Mouse (Mus musculus) kidney, postnatal 0 days (tissue): ENCODE measurements around the gene Bdh2. TPM values are rescaled to one million over a fixed set of nuclear protein-coding genes. Genes with fewer than 3 reads are reported as not detected.

Experiments
- ATAC-seq: fragments of 200-750 bp; cut with Nextera tagmentation; replicated peaks from 2 replicates; pipeline ENCODE4 v1.8.0; 2017; ENCODE audit warnings: low read depth, moderate number of reproducible peaks, moderate TSS enrichment, moderate library complexity; ENCODE audit not compliant: low FRiP score
- DNase-seq: peaks from one replicate; pipeline ENCODE4 v3.0.0-alpha.2; 2016; ENCODE audit warnings: low spot score
- H3K27ac ChIP-seq: fragments of 300-500 bp; sonication (generic); 2 replicates; pipeline ENCODE4 v1.5.1; 2014; ENCODE audit warnings: mild to moderate bottlenecking
- H3K27me3 ChIP-seq: fragments of 300-500 bp; sonication (generic); 2 replicates; pipeline ENCODE4 v1.6.1; 2014; ENCODE audit warnings: low read length, mixed read lengths; ENCODE audit not compliant: insufficient read depth
- H3K36me3 ChIP-seq: fragments of 300-500 bp; sonication (generic); 2 replicates; pipeline ENCODE4 v1.6.1; 2014; ENCODE audit warnings: low read length, mixed read lengths; ENCODE audit not compliant: insufficient read depth
- H3K4me1 ChIP-seq: fragments of 300-500 bp; sonication (generic); replicated peaks from 2 replicates; pipeline ENCODE4 v1.6.1; 2014; ENCODE audit warnings: antibody characterized with exemption, low read length, mixed read lengths; ENCODE audit not compliant: insufficient read depth
- H3K4me2 ChIP-seq: fragments of 300-500 bp; sonication (generic); 2 replicates; pipeline ENCODE4 v1.6.1; 2014; ENCODE audit warnings: mild to moderate bottlenecking, low read length, moderate library complexity, mixed read lengths
- H3K4me3 ChIP-seq: fragments of 300-500 bp; sonication (generic); replicated peaks from 2 replicates; pipeline ENCODE4 v1.5.1; 2014; ENCODE audit warnings: low read depth, low read length
- H3K9ac ChIP-seq: fragments of 300-500 bp; sonication (generic); 2 replicates; pipeline ENCODE4 v1.6.1; 2014; ENCODE audit warnings: low read depth, low read length
- H3K9me3 ChIP-seq: fragments of 300-500 bp; sonication (generic); replicated peaks from 2 replicates; pipeline ENCODE4 v1.6.1; 2016; ENCODE audit warnings: low read length, inconsistent platforms, mixed read lengths
- CTCF ChIP-seq: IDR thresholded peaks from 2 replicates; pipeline ENCODE4 v1.5.1; 2016; ENCODE audit warnings: antibody characterized with exemption, low read depth, mild to moderate bottlenecking, moderate library complexity
- WGBS: fragments of 180-500 bp; shearing (Covaris S2); extraction: QIAGEN DNeasy Blood & Tissue Kit; methylation state at CpG from one replicate; pipeline ENCODE4 v1.1.7; 2014; 5-methylcytosine and 5-hydroxymethylcytosine counted together
- polyA plus RNA-seq: library from polyadenylated mRNA; unstranded; fragments of >200 nt; fragmentation: Nextera tagmentation; extraction: Ambion mirVana; gene quantifications from 2 replicates; pipeline ENCODE4 v1.2.1, GENCODE M21; 2015

Gene Bdh2
- polyA plus RNA-seq, 1 experiment from 2014 or later: 103 TPM

- ATAC-seq (peak; percentile 96), DNase-seq (peak; percentile 81)
- Histone ChIP-seq H3K9me3 (no peaks in the 10 kb centered on the region), H3K4me1 (no peaks in the 10 kb centered on the region), H3K9ac (peak within 1 kb of the TSS; percentile 42; the same call in 1 of the 2 replicates), H3K27ac (no peak within 1 kb of the TSS), H3K4me2 (peak within 1 kb of the TSS; percentile 71), H3K27me3 (no peaks in the 10 kb centered on the region), H3K4me3 (peak within 1 kb of the TSS; percentile 35), H3K36me3 (no peaks in the 10 kb centered on the region)
- no peak for TF ChIP-seq CTCF
- WGBS: 8% methylated on average over 28 of the region's 28 CpGs
These were observed 26.6 kb downstream of the Bdh2 start, which contains the start of gene Slc9b2 for GRCm38 (mm10) chr3:135307411-135308259. Gene Slc9b2, plus strand, starts transcription at chr3:135307700.

GRCm38 (mm10) chr3:135312916-135313491, 32.0 kb downstream of the Bdh2 start:
- H3K27ac ChIP-seq: no peak overlapping the region

GRCm38 (mm10) chr3:135313727-135314126, 32.7 kb downstream of the Bdh2 start:
- 83% methylated on average over 2 of the region's 2 CpGs for WGBS

More at GRCm38 (mm10) chr3:135312916-135313491, 32.0 kb downstream of the Bdh2 start:
- WGBS: 41% methylated on average over 2 of the region's 2 CpGs
- no peaks in the 10 kb centered on the region for H3K36me3 ChIP-seq
- no peak overlapping the region for H3K4me2 ChIP-seq
- no peak for DNase-seq
- no peak for ATAC-seq
- H3K4me1 ChIP-seq: no peaks in the 10 kb centered on the region
- peak; percentile 14; the same call in 1 of the 2 replicates for TF ChIP-seq CTCF
- no peaks in the 10 kb centered on the region for H3K27me3 ChIP-seq
- H3K9me3 ChIP-seq: no peaks in the 10 kb centered on the region
- H3K9ac ChIP-seq: no peak overlapping the region
- H3K4me3 ChIP-seq: no peak overlapping the region

GRCm38 (mm10) chr3:135314811-135315210, 33.8 kb downstream of the Bdh2 start:
- no peak for DNase-seq
- Histone ChIP-seq H3K27ac (no peak overlapping the region), H3K9me3 (no peaks in the 10 kb centered on the region), H3K4me1 (no peaks in the 10 kb centered on the region), H3K27me3 (no peaks in the 10 kb centered on the region), H3K36me3 (no peaks in the 10 kb centered on the region), H3K4me2 (no peak overlapping the region), H3K9ac (no peak overlapping the region), H3K4me3 (no peak overlapping the region)
- ATAC-seq: no peak
- no peak for TF ChIP-seq CTCF
- WGBS: 75% methylated on average over 2 of the region's 2 CpGs

More at GRCm38 (mm10) chr3:135313727-135314126, 32.7 kb downstream of the Bdh2 start:
- no peaks in the 10 kb centered on the region for H3K36me3 ChIP-seq
- H3K4me3 ChIP-seq: no peak overlapping the region
- H3K27me3 ChIP-seq: no peaks in the 10 kb centered on the region
- no peak for TF ChIP-seq CTCF
- H3K27ac ChIP-seq: no peak overlapping the region
- H3K4me2 ChIP-seq: no peak overlapping the region
- H3K9me3 ChIP-seq: no peaks in the 10 kb centered on the region
- no peak overlapping the region for H3K9ac ChIP-seq
- H3K4me1 ChIP-seq: no peaks in the 10 kb centered on the region
- no peak for ATAC-seq
- no peak for DNase-seq

GRCm38 (mm10) chr3:135315720-135316425, 34.9 kb downstream of the Bdh2 start:
- no peak overlapping the region for H3K4me3 ChIP-seq
- 92% methylated on average over 9 of the region's 9 CpGs for whole genome bisulfite sequencing
- H3K27me3 ChIP-seq: no peaks in the 10 kb centered on the region
- no peak overlapping the region for H3K9ac ChIP-seq
- no peaks in the 10 kb centered on the region for H3K4me1 ChIP-seq
- no peak overlapping the region for H3K4me2 ChIP-seq
- H3K27ac ChIP-seq: no peak overlapping the region
- DNase-seq (no peak), ATAC-seq (no peak)
- no peaks in the 10 kb centered on the region for H3K36me3 ChIP-seq
- no peak; the same call in 1 of the 2 replicates for TF ChIP-seq CTCF
- no peaks in the 10 kb centered on the region for H3K9me3 ChIP-seq

- no peak overlapping the region for H3K4me2 ChIP-seq
- H3K4me3 ChIP-seq: no peak overlapping the region
- no peaks in the 10 kb centered on the region for H3K27me3 ChIP-seq
- H3K9me3 ChIP-seq: no peaks in the 10 kb centered on the region
- H3K36me3 ChIP-seq: no peaks in the 10 kb centered on the region
- ATAC-seq (no peak), DNase-seq (no peak)
- no peaks in the 10 kb centered on the region for H3K4me1 ChIP-seq
- H3K9ac ChIP-seq: no peak overlapping the region
- no peak overlapping the region for H3K27ac ChIP-seq
- WGBS: 88% methylated on average over 11 of the region's 11 CpGs
- no peak for TF ChIP-seq CTCF
These were observed 37.3 kb downstream of the Bdh2 start for GRCm38 (mm10) chr3:135318331-135318730.
